Mouse (Mus musculus) Patski (cell line): Measurements from ENCODE around the gene Arhgap1. TPM values are rescaled to one million over a fixed set of nuclear protein-coding genes. Genes with fewer than 3 reads are reported as not detected.

ENCODE experiments used
- ATAC-seq: fragments of 100-300 bp; one replicate; pipeline ENCODE4 v1.8.0; 2021
- CTCF ChIA-PET: fragments of 350-600 bp; sonication (Branson Sonifier 250); formaldehyde crosslinking; loops from one replicate; lab custom pipeline; 2022; ENCODE audit warnings: inconsistent platforms; lab: Charles Lee
- POLR2A ChIA-PET: fragments of 350-600 bp; sonication (Branson Sonifier 250); formaldehyde crosslinking; loops from one replicate; lab custom pipeline; 2022; ENCODE audit warnings: antibody characterized with exemption, inconsistent platforms; lab: Charles Lee
- DNase-seq: peaks from one replicate; pipeline ENCODE4 v3.0.0-alpha.2; 2011; ENCODE audit warnings: low read depth, low spot score
- H3K27me3 ChIP-seq: fragments of 371-371 bp; one replicate; pipeline ENCODE4 v1.5.1; 2021
- CTCF ChIP-seq: fragments of 100-300 bp; IDR thresholded peaks from one replicate; pipeline ENCODE4 v1.5.1; 2021
- in situ Hi-C: fragments of 300-500 bp; cut with MboI; formaldehyde crosslinking; loops from 3 replicates; pipeline ENCODE4 v1.11.1; 2018; ENCODE audit warnings: low pct_unique_long_range_greater_than_20kb, mixed read lengths
- polyA plus RNA-seq: library from polyadenylated mRNA; unstranded; gene quantifications from one replicate; pipeline ENCODE4 v1.2.3, GENCODE M21; 2021

Gene Arhgap1
- polyA plus RNA-seq, 1 experiment from 2014 or later = 80.1 TPM

DNA sequence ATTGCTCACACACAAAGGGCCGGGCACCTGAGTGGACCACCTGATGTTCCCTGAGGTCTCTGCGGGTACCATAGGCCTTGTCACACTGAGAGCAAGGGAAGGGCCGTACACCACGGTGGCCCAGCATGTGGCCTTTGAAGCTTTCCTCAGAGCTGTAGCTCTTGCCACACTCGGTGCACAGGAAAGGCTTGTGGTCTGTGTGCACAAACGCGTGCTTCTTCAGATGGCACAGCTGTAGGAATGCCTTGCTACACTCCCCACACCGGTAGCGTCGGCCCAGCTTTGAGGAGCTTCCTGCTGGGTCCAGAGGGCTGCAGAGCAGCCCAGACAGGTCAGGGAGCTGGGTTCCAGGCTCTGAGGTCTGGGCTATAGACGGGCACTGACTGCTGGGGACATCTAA is 3.8 kb upstream of the Arhgap1 start:
- ATAC-seq (no peak), DNase-seq (no peak)
- CTCF ChIA-PET = interaction anchor here (1.5 kb wide), 1 partner anchor 40 kb away, joined by 5 read pairs; no protein-coding TSS in a partner anchor
- in situ Hi-C loops = no loop called here
- TF ChIP-seq CTCF = no peak
- POLR2A ChIA-PET = interaction anchor here (1.5 kb wide), 1 partner anchor 9 kb away, joined by 3 read pairs; the partner anchor contains the start of gene F2
- H3K27me3 ChIP-seq = no peaks in the 10 kb centered on the region

DNA sequence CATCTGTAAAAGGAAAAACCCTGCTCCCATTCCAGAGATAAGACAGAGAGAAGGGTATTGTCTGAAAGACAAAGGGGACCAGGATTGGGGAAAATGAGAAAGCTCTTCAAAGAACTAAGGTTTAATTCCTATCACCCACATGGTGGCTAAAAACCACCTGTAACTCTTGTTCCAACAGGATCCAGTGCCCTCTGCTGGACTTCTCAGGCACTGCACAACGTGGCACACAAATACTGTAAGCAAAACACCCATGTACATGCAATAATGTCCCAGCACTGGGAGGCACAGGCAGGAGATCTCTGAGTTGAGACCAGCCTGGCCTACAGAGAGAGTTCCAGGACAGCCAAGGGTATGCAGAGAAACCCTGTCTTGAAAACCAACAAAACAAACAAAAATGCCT is 2.9 kb upstream of the Arhgap1 start:
- no peak for TF ChIP-seq CTCF
- in situ Hi-C loops = no loop called here
- no peaks in the 10 kb centered on the region for H3K27me3 ChIP-seq
- ChIA-PET POLR2A (interaction anchor here (1.5 kb wide), 1 partner anchor 10 kb away, joined by 3 read pairs; the partner anchor contains the start of gene F2), CTCF (interaction anchor here (0.6 to 1.5 kb wide), 7 partner anchors 11 to 49 kb away, joined by 3 to 5 read pairs (median 3); partner anchors contain the start of gene F2)
- ATAC-seq (no peak), DNase-seq (no peak)

- ChIA-PET POLR2A (interaction anchor here (1.0 kb wide), 1 partner anchor 11 kb away, joined by 3 read pairs; no protein-coding TSS in a partner anchor), CTCF (no interaction called here)
- no peak for TF ChIP-seq CTCF
- DNase-seq (no peak), ATAC-seq (peak; percentile 16)
- H3K27me3 ChIP-seq = no peaks in the 10 kb centered on the region
- in situ Hi-C loops = no loop called here
These were observed 508 bp upstream of the Arhgap1 start for GRCm38 (mm10) chr2:91649152-91649551.

- POLR2A ChIA-PET = no interaction called here
- DNase-seq (no peak), ATAC-seq (peak; percentile 24)
- no peaks in the 10 kb centered on the region for H3K27me3 ChIP-seq
- no peak for TF ChIP-seq CTCF
- CTCF ChIA-PET = interaction anchor here (0.7 kb wide), 1 partner anchor 806 kb away, joined by 3 read pairs; no protein-coding TSS in a partner anchor
- in situ Hi-C loops = no loop called here
These were observed 818 bp downstream of the Arhgap1 start for GRCm38 (mm10) chr2:91650360-91650995.

DNA sequence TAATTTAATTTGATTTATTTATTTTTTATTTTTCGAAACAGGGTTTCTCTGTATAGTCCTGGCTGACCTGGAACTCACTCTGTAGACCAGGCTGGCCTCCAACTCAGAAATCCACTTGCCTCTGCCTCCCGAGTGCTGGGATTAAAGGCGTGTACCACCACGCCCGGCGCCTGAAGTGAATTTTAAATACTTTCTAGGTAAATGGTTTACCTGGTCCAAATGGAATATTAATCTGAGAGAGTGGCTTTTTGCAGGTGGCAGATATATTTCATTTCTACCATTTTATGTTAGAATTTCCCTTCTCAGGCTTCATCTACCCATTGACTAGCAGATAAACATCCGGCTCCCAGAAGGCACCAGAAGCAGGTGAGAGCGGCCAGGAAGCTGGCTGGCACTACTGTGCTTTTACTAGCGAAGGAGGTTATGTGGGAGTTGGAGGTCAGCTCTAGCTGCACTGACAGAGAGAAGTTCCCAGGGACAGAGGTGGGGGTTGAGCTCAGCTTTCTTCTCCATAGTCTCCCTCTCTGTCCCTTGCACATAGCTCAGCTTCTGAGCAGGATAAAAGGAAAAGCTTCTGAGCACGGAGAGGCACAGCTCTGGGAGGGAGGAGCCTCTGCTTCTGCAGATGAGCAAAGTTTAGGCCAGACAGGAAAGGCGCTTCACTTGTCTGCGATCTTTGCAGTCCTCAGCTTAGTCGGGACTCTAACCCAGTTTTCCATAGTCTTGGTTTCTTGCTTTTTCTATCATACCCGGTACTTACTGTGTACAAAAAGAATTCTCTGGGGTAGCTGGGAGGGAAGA is 2.0 kb downstream of the Arhgap1 start:
- ChIA-PET POLR2A (interaction anchor here (1.2 kb wide), 1 partner anchor 18 kb away, joined by 3 read pairs; no protein-coding TSS in a partner anchor), CTCF (no interaction called here)
- in situ Hi-C loops = no loop called here
- no peaks in the 10 kb centered on the region for H3K27me3 ChIP-seq
- ATAC-seq = no peak
- TF ChIP-seq CTCF = no peak
- DNase-seq = no peak

- DNase-seq (no peak), ATAC-seq (no peak)
- CTCF ChIA-PET = interaction anchor here (1.5 kb wide), 1 partner anchor 21 kb away, joined by 5 read pairs; no protein-coding TSS in a partner anchor
- no peak for TF ChIP-seq CTCF
- POLR2A ChIA-PET = interaction anchor here (0.6 to 1.2 kb wide), 2 partner anchors 10 to 17 kb away, joined by 3 read pairs; no protein-coding TSS in a partner anchor
- no peaks in the 10 kb centered on the region for H3K27me3 ChIP-seq
- in situ Hi-C loops = no loop called here
These were observed 3.2 kb downstream of the Arhgap1 start for GRCm38 (mm10) chr2:91652863-91653262.

- in situ Hi-C loops = no loop called here
- POLR2A ChIA-PET = no interaction called here
- ATAC-seq (no peak), DNase-seq (no peak)
- no peak for TF ChIP-seq CTCF
- CTCF ChIA-PET = interaction anchor here (1.5 kb wide), 1 partner anchor 35 kb away, joined by 3 read pairs; no protein-coding TSS in a partner anchor
- H3K27me3 ChIP-seq = no peaks in the 10 kb centered on the region
These were observed 5.7 kb downstream of the Arhgap1 start for GRCm38 (mm10) chr2:91655388-91655787.

- DNase-seq (no peak), ATAC-seq (no peak)
- CTCF ChIA-PET = interaction anchor here (1.5 kb wide), 1 partner anchor 35 kb away, joined by 3 read pairs; no protein-coding TSS in a partner anchor
- POLR2A ChIA-PET = no interaction called here
- in situ Hi-C loops = no loop called here
- no peak for TF ChIP-seq CTCF
- no peaks in the 10 kb centered on the region for H3K27me3 ChIP-seq
These were observed 6.2 kb downstream of the Arhgap1 start for GRCm38 (mm10) chr2:91655827-91656226.

GRCm38 (mm10) chr2:91656774-91657173 is 7.1 kb downstream of the Arhgap1 start:
- no peak for DNase-seq
- ATAC-seq = no peak

DNA sequence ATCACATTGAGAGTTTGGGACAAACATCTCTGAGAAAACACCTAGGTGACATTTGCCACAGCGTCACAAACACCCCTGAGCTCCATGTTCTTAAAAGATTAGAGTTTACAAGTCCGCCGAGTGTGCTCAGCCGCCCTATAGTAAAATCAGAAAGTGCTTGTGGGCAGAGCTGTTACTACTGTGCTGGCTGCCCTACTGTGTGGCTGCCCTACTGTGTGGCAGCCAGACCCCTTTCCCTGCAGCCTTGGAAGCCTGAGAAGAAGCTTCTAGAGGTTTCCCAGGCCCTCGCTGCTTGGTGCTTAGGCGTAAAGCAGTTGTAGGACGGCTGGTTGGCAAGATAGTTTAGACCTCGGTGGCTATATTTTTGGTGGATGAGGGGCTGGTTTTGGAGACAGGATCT is 10.0 kb downstream of the Arhgap1 start:
- no peak for TF ChIP-seq CTCF
- DNase-seq (no peak), ATAC-seq (no peak)
- no peaks in the 10 kb centered on the region for H3K27me3 ChIP-seq
- in situ Hi-C loops = no loop called here
- ChIA-PET POLR2A (no interaction called here), CTCF (no interaction called here)

More at GRCm38 (mm10) chr2:91656774-91657173, 7.1 kb downstream of the Arhgap1 start:
- ChIA-PET POLR2A (no interaction called here), CTCF (interaction anchor here (1.5 kb wide), 1 partner anchor 34 kb away, joined by 3 read pairs; no protein-coding TSS in a partner anchor)
- TF ChIP-seq CTCF = no peak
- in situ Hi-C loops = no loop called here
- no peaks in the 10 kb centered on the region for H3K27me3 ChIP-seq
